ENCODE assay signal across 15 mouse cellular contexts in the genomic region with DNA sequence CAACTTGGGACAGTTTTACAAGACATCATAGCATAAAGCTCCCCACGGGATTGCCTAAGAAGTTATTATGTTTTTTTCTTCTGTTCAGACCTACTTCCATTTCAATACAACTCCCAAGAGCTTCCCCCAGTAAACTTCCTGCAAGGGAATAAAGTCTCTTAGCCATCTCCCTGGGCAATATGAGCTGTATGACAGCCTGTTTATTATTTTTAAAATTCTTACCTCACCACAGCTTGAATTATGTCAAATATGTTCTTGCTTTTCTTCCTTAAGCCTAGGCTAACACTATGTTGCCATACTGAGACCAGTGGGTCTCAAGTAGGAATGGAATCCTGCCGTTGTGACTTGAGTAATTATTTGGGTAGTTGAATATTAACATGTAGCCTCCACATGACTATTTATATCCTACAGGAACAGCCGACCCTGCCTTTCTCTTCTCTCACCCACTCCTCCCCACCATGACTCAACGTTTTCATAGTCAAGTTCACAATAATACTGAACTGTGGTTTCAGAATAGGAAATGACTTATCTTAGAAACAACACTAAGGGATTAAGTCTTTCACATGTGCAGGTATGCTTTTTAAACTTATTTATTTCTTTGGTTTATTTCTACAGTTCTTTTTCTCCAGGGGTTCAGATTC. TPM values are rescaled to one million over a fixed set of nuclear protein-coding genes. Genes with fewer than 3 reads are reported as not detected.
A peak's percentile ranks its signal among the peaks of the same experiment; 100 is the strongest.
DNase-seq lines count a peak whose midpoint lies in the region; ATAC-seq lines count a peak whose summit lies in the region.
"Had no signal": no experiment of that assay in that cellular context is flagged by ENCODE, and none has a peak within 500 bp of the region (broad histone marks: within the 10 kb centered on the region; RNA-seq: fewer than 3 reads in every experiment).

No protein-coding gene starts in this region.

- 0 out of 2 replicates have a peak, but pooled peaks have one; percentile 23 for ATAC-seq in megakaryocyte, adult 5-6 weeks (ENCODE audit: poor library complexity, severe bottlenecking)
- ATAC-seq in monocyte, adult 5-6 weeks (replicated peaks; ENCODE audit: insufficient number of reproducible peaks, low FRiP score, low TSS enrichment, poor library complexity, severe bottlenecking) = no peak

- DNase-seq in heart, adult 11 months = peak; percentile 82
- DNase-seq in heart, adult 9 months (ENCODE audit: low spot score in 2 of 2) = no peak
- DNase-seq in 416B (ENCODE audit: low read depth) = peak; percentile 92
- DNase-seq in brain, adult 2 months (ENCODE audit: low read depth, low spot score) = peak; percentile 34
- DNase-seq in left cerebral cortex, postnatal 36 days (ENCODE audit: low spot score in 2 of 2) = no peak
- no peak for DNase-seq in gastrocnemius, postnatal 4 days (ENCODE audit: low spot score in 2 of 2)
- DNase-seq: adrenal gland, postnatal 10 days; cerebellum, adult 11 months; kidney, postnatal 10 days; layer of hippocampus, postnatal 36 days; lung, postnatal 36 days; right cerebral cortex, postnatal 14 days; thymus, postnatal 25 days had no signal

- intact Hi-C loops in left cerebral cortex, postnatal 36 days (cut with DNase I) = no loop called here

RNA-seq across cellular contexts. Expression of gene Erp27, which starts 21.5 kb away (rescaled TPM):
- total RNA-seq in megakaryocyte, adult 5-6 weeks (2015) = 1.6 and 3.5 TPM in 2 replicates
- 1.6 and 4.7 TPM in 2 replicates for total RNA-seq in megakaryocyte, adult 5-6 weeks (2017)
- total RNA-seq in left cerebral cortex, postnatal 36 days (2021) = not detected
- total RNA-seq in gastrocnemius, postnatal 4 days (2021) = not detected
- total RNA-seq in monocyte, adult 5-6 weeks (2017) = 3.7 to 8.5 TPM (median 5.7 TPM) in 3 replicates

RNA-seq across cellular contexts. Expression of gene Pde6h, which starts 23.1 kb away (rescaled TPM):
- total RNA-seq in megakaryocyte, adult 5-6 weeks (2015) = 0.02 and 0.04 TPM in 2 replicates
- total RNA-seq in megakaryocyte, adult 5-6 weeks (2017) = 0.11 and 0.16 TPM in 2 replicates
- total RNA-seq in left cerebral cortex, postnatal 36 days (2021) = 1 to 10 TPM in 1 of 2 experiments, under 1 TPM in 1; 0.68 to 2.6 TPM
- not detected for total RNA-seq in gastrocnemius, postnatal 4 days (2021)
- total RNA-seq in monocyte, adult 5-6 weeks (2017) = 0.10 TPM in 1 of 3 replicates, not detected in the others

RNA-seq across cellular contexts. Expression of gene Mgp, which starts 24.9 kb away (rescaled TPM):
- total RNA-seq in megakaryocyte, adult 5-6 weeks (2015) = 0.42 and 1.5 TPM in 2 replicates
- total RNA-seq in megakaryocyte, adult 5-6 weeks (2017) = not detected in 2 replicates
- 10 to 100 TPM; 38.0 to 47.7 TPM for total RNA-seq in left cerebral cortex, postnatal 36 days (2021)
- 100 to 1,000 TPM in 1 of 2 experiments, 10 to 100 TPM in 1; 73.6 to 120 TPM for total RNA-seq in gastrocnemius, postnatal 4 days (2021)
- total RNA-seq in monocyte, adult 5-6 weeks (2017) = not detected in 3 replicates

RNA-seq across cellular contexts. Expression of gene Arhgdib, which starts 41.2 kb away (rescaled TPM):
- 3,528 and 3,668 TPM in 2 replicates for total RNA-seq in megakaryocyte, adult 5-6 weeks (2015)
- 1,567 and 1,601 TPM in 2 replicates for total RNA-seq in megakaryocyte, adult 5-6 weeks (2017)
- 10 to 100 TPM in 1 of 2 experiments, 1 to 10 TPM in 1; 8.9 to 11.0 TPM for total RNA-seq in left cerebral cortex, postnatal 36 days (2021)
- total RNA-seq in gastrocnemius, postnatal 4 days (2021) = 10 to 100 TPM; 28.4 to 31.1 TPM
- 977 to 1,211 TPM (median 1,012 TPM) in 3 replicates for total RNA-seq in monocyte, adult 5-6 weeks (2017)

RNA-seq across cellular contexts. Expression of gene Art4, which starts 43.0 kb away (rescaled TPM):
- total RNA-seq in megakaryocyte, adult 5-6 weeks (2015) = 0.31 TPM in 1 of 2 replicates, not detected in the other
- total RNA-seq in megakaryocyte, adult 5-6 weeks (2017) = 0.18 and 0.94 TPM in 2 replicates
- not detected for total RNA-seq in left cerebral cortex, postnatal 36 days (2021)
- total RNA-seq in gastrocnemius, postnatal 4 days (2021) = 1 to 10 TPM in 1 of 2 experiments, under 1 TPM in 1; 0.41 to 1.0 TPM
- total RNA-seq in monocyte, adult 5-6 weeks (2017) = not detected in 3 replicates
- total RNA-seq: layer of hippocampus, postnatal 36 days had no signal

Comparison
In these comparisons a context has a peak if more than half of its experiments do, and no peak if none do; other contexts are left out.
1. DNase-seq: peak in heart, adult 11 months (single experiment), 416B (single experiment) and brain, adult 2 months (single experiment); none in heart, adult 9 months (0 of 2), left cerebral cortex, postnatal 36 days (0 of 2) and gastrocnemius, postnatal 4 days (0 of 2).
2. RNA of gene Mgp, which starts 24.9 kb away (total RNA-seq): 73.6 to 120 TPM in gastrocnemius, postnatal 4 days and 38.0 to 47.7 TPM in left cerebral cortex, postnatal 36 days; 0.42 to 1.5 TPM in megakaryocyte, adult 5-6 weeks and not detected in monocyte, adult 5-6 weeks; every median in the first group is over 10 times any median in the second.